Mouse (Mus musculus) gonadal fat pad, adult 2 months (tissue): ENCODE measurements at regions not wholly inside any gene's neighbourhood (a gene's known extent, or its start where the extent isn't known, plus 50 kb on each side); places are given as distances from the start of the nearest gene placed in this dataset.
A peak's percentile ranks its signal among the peaks of the same experiment; 100 is the strongest.

Experiments
- DNase-seq: peaks from one replicate; pipeline ENCODE4 v3.0.0-alpha.2; 2012; ENCODE audit warnings: low read depth

DNA sequence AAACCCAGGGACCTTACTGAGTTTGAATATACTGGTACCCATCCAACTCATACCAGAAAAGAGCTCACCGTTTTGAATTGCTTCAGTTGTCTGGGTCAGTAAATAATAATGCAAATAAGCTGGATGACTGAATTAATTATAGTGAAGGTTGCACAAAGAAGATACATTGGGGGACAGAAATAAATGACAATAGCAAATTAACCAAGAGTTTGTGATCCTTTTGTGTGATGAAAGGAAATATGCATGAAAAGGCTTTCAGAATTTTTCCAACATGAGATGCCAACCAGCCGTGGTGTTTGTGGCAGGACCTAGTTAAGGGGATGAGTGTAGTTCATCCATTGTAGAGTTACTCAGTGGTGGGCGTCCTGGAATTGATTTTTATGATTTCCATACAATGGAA lies 186.5 kb upstream of the Pik3r1 start:
- DNase-seq = no peak

DNA sequence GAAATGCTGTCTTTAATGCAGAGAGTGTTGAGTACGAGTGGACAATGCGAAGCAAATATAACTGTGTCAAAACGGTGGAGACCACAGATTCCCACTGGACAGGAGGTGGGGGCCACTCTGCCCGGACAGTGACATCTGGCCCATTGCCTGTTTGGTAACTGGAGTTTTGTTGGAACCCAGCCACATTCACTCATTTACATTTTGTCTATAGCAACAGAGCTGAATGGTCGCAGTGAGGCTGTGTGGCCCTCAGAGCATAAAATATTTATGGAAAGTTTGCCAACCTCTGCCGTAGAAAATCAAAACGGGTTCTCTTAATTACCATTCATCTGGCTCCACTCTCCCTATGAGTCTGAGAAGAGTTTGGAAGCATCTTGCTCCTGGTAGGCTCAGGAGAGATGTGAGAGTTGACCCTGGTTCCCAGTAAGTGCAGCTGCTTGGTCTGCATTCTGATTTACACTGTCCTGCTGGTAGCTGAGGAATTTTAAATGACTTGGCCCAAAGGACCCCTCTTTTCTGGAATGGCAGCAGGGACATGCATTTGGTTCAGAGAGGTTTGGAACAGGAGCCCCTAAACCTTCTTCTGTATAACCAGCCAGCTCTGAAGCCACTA lies 187.9 kb upstream of the Pik3r1 start:
- DNase-seq = no peak

DNA sequence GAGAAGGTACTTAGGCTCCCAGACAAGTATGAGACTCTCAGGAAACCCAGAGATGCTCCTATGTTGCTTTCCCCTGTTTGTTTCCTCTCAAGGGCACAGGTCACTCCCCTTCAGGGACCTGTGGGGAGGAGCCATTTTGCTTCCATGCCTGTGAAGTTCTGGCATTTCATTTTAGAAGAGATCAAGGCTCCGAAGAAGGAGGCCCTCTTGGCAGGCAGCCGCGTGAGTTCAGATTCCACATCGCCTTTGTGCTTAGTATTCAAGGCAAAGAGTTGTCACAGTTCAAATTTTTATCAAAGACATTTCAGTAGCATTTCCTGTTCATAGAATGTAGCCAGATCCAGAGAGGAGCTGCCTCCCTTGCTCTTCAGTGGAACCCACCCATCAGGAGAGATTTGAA lies 189.8 kb upstream of the Pik3r1 start:
- no peak for DNase-seq

DNA sequence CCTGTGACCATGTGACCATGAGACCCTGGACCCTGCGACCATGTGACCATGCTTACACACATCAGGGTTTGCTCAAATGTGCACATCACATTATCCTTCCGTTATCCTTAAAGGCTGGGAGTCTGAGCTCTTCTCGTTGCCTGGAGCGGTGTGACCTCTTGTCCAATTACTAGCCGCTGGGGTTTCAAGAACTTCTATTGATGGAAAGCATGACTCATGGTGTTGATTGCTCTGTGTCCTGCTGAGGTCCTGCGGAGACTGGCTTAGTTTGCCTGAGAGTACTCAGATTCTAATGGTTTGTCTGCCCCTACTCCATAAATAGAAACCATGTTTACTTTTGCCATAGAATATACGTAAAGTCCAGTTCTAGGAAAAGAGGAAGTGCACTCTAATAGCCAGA lies 197.5 kb upstream of the Pik3r1 start:
- DNase-seq = no peak

DNA sequence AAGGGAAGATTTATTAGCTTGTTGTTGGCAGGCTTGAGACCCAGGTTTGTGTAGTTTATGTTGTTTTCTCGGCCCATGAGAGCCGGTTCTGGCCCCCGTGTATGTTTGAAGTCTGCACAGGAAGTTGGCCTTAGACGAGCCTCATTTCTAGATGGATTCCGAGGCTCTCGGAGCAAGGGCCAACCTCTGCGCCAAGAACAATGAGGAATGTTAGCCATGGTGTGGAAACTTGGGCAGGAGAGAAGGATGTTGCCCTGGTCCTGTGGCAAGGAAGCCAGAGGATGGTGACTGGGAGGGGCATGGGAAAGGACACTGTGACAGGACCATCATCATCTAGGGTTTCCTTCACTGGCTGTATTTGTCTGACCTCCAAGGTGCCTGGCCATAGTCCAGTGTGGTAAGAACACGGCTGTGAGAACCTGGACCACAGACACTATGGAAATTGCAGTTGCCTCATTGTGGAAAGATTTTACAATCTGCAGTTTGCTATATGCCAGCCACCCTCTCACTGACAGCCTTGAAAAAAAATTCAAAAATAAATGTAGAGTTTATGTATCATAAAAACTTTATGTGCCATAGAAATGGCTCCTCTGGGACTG lies 198.9 kb upstream of the Pik3r1 start:
- DNase-seq = no peak

DNA sequence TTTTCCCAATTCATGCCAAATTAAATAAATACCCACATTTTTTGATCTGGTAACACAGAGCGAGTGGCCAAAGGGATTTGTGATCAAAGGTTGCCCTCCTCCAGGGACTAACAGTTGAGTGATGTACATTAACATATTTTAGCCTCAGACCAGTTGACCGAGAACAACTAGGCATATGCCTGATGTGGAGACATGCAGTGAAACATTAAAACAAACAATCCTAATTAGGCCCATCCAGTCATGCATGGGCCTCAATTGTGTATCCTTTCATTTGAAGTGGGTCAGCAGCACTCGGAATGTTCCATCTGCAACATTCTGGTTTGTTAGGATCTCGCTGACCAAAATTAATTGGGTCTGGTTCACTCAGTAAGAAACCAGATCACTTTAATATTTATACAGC lies 199.4 kb upstream of the Pik3r1 start:
- DNase-seq = no peak

DNA sequence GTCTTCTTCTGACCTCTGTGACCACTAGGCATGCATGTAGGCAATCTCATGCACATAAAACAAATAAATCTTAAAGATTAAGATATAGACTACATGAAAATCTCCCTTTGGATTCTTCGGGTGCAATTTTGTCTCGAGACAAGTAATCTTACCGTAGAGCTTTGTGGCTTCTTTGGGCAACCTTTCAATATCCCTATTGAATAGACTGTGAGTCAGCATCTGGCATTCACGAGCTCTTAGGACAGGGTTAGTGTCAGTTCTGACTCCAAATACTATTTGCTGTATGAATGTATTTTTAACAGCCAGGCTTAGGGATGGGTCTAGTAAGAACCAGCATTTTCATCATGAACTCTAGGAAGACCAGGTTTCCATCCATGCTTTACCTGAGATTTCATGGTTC lies 208.7 kb upstream of the Pik3r1 start:
- DNase-seq = no peak

DNA sequence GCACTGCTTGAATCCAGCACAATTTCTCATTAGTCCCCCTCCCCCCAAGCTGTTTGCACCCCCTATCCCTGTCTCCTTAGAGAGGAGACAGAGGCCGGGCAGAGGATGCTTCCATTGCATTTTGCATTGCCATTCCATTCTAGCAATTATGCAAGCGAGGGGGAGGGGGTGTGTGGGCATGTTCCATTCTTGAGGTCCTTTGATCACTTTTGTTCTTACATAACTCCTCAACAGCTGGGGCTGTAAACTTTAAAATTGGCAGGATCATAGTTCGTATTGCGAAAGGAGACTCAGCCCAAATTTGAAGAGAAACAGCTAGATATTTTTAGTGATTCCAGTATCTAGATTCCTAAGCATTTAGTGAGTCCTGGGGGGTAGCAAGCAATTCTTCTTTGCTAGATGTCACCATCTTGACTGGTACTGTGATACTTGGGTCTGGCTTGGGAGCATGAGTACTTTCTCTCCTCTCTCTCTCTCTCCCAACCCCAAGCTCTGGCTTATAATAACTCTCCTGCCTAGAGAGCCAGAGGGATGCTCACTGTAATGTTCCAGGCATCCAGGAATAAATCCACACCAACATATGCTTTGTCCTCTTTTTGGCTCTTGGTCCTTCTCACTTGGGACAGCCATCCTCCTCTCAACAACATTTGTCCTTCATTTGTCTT lies 212.3 kb upstream of the Pik3r1 start:
- DNase-seq = no peak

DNA sequence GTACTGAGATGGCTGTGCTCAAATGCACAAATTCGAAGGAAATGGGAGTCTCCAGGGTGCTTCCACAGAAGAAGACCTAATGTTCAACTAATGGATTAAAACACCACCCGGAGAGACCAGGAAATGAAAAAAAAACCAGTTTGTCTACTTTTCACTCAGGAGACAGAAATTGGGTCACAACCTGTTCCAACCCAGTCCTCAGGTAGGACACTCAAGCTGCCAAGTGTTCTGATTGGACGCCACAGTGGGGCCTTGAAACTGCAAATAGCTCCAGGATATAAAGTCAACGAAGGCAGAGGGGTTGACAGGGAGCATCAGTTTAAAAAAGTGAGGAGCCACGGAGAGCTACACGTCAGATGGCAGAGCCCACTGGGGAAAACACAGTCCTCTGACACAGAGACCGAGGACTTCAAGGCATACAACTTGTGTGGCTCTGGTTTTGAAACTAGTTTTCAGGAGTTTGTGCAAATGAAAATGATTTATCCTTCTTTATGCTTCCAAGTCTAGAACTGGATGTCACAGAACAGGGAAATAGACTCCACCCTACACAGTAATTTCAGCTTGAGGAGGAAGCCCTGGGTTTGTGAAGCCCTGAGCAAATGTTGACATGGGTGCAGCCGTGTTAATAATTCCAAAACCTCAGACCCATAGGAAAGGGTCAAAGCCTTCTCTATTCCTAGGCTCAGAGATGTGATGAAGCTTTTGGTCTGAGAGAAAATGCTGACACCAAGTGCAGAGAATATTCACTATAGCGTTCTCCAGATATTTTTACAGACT lies 220.8 kb upstream of the Pik3r1 start:
- DNase-seq = no peak

DNA sequence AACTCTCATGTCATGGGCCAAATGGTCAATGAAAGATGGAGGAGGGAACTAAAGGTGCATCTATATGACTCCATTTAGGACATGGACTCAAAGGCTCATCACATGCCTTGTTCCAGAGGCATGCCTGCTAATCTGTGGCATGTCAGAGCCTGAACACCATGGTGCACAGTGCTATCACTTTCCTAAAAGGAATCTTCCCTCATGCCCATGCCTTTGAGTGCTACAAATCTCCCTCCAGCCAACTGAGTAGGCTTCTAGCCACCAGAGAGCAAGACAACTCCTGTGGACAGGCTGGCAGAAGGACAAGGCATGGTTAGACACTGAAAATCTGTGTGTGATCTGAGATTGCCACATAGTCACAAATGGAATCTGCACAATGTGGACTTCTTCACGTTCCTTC lies 223.7 kb upstream of the Pik3r1 start:
- DNase-seq = no peak

DNA sequence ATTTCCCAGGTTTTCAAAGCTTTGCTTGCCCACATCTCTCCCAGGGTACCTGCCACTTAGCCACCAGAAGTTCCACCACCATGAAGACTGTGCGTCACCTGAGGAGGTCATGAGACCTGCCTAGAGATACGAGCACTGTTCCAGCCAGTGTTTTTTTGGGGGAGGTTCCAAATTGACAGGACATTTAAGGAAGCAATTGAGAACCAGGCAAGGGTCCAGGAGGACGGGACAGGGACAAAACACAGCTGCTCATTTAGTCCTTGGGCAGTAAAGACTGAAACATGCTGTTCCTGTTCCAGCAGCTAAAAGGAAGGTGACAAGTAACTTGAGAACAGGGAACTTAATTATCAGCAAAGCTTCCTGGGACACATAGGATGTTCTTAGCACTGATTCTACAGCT lies 226.8 kb upstream of the Pik3r1 start:
- DNase-seq = no peak

DNA sequence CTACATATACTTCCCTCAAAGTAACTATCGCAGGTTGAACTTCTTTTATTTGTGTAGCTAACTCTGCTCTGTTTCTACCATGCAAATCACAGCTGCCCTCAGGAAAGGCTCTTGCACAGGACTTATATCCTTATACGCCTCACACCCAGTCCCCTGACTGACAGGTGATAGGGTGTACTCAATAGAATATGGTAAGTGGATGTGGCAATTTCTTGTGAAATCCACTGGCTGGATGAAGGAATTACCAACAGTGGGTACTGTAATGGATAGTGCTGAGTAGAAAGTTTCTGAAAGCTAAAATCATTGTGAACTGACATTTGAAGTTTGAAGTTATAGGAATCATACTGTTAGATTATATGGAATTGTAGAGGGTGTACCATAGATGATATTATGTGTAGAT lies 227.5 kb upstream of the Pik3r1 start:
- DNase-seq = no peak

DNA sequence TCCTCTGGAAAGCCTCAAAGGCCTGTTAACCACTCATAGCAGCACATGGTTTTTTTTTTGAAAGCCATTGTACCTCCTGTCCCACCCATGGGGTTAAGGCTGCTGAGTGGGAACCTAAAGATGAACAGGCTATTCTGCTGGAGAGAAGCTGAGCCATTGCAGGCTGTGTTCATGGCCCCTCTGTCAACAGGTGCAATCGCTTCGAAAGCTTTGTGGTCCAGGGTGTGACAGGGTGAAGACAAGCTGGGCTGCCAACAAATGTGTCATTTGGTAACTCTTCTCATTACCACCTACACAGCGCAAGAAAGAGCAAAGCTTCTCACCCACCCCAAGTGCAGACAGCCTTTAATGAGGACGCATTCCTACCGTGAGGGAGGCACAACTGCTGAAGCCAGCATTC lies 228.1 kb upstream of the Pik3r1 start:
- DNase-seq = no peak

DNA sequence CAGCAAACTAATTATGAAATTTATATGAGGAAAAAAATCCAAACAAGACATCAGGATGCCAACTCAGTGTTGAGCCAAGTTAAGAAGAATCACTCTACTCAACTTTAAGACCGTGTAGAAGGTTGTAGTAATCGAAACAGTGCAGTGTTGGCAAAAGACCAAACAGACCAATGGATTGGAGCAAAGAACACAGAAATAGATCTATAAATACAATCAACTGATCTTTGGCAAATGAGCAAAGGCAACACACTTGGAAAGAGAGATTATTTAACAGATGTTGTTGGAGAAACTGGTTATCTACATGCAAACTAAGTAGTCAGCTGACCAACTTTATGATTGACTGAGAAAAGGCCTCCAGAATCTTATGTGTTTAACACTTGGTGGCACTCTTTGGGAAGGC lies 229.4 kb upstream of the Pik3r1 start:
- DNase-seq = no peak

DNA sequence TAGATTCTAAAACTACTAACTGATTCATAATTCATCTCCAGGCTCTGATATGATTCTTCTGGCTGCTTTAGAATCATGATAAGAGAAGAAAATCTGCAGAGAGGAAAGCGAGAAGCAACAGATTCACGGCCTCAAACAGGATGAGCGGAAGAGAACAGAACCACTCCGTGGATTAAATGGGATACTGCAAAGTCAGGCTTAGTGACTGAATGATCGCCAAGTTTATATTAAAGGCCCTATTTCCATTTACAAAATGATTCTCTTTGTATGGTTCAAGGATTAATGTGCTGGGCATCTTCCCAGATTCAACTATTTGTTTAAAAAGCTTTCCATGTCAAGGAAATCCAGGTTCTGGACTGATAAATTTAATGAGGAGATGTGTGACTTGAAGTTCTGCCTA lies 238.5 kb upstream of the Pik3r1 start:
- DNase-seq = no peak

DNA sequence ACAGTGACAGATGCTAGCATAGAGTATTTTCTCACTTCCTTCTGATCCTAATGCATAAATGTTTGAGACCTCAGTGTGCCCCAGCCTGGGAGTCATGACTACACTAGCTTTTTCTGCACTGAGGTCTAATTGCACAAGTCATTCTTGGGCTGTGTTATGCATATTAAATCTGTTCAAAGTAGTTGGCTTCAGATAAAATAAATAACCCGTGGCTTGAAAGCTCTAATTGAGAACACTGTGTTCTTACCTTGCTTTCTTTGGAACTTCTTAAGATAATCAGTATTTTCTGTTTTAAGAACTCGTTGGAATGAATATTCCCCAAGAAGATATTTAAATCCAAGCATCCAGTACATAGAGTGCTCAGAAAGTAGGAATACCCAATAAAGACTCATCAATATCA lies 243.9 kb upstream of the Pik3r1 start:
- DNase-seq = peak; percentile 97

DNA sequence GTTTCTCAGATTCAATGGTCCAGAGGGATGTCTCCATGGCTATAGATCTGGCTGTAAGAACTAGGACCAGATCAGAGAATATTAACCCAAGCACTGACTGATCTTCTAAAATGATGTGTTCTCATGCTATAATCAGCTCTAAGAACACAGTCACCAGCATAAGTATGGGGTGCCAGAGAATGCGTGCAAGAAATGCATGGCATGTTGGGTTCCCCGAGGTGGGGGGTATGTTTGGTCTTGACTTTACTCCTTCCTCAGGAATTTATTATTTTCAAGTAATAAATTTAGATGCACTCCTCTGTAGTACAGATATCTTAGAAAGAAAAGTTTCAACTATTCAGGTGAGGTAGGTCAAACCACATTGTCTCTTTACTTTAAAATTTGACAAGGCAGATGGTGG lies 246.5 kb upstream of the Pik3r1 start:
- no peak for DNase-seq

DNA sequence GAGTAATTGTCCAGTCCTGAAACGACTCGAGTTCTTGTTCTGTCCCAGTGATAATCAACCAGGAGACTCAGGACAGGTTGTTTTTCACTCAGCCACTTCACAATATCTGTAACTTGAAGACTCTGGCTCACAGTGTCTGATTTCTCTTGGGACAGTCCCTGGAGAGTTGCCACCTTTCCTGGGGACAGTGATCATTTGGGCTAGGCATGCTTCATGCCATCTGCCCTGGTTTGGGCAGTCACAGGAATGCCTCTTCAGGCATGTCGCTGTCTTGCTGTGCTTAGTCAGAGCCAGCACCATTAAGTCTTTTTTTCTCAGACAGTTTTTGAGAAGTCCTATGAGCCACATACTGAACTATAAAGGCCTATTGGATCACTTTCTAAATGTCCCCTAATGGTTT lies 246.9 kb upstream of the Pik3r1 start:
- no peak for DNase-seq

DNA sequence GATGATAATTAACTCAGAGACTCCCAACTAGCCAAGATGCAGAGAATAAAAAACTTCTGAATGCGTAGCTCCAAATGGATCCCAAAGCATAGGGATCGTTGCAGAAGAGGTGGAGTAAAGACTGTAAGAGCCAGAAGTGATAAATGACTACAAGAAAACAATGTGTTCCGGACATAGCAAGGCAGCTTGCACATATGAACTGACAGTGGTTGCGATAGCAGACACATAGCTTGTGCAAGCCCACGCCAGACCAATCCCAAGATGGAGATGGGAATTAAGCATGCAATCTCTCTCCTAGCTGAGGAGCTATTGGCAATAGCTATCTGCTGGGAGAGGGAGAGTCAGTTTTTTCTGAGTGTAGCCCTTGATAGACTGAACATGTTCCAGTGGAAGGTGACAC lies 248.5 kb upstream of the Pik3r1 start:
- no peak for DNase-seq

DNA sequence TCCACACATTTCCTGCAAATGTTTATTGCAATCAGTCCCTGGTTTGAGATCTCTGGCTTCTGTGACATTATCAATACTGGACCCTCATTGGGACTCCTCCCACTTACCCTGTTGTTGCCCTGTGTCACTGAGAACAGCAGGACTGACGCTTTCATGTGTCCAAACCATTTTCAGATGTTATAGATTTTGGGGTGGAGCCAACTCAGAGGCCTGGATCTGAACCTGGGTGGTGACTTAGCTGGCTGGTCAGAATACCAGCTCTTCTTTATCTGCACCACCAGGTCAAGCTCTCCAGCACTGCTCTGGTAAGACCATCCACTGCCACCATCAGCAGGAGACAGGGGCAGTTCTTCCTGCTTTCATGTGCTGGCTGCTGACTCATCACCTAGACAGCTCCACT lies 254.3 kb upstream of the Pik3r1 start:
- no peak for DNase-seq

DNA sequence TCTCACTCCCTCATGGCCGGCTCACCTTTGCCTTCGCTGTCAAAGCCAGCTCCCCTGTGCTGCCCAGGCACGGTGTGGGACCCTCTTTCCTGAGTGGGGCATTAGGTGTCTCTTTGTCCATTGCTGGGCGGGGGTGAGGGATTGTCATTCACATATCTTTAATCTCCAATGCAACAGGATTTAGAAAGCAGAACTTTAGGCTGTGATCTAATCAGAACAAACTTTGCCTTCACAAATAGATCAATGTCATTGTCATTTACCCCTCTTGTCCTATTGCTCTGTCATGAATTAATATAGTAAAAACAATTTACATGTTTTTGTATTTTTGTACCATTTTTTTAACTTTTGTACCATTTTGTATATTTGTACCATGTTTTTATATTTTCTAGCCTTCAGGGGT lies 254.7 kb upstream of the Pik3r1 start:
- no peak for DNase-seq

DNA sequence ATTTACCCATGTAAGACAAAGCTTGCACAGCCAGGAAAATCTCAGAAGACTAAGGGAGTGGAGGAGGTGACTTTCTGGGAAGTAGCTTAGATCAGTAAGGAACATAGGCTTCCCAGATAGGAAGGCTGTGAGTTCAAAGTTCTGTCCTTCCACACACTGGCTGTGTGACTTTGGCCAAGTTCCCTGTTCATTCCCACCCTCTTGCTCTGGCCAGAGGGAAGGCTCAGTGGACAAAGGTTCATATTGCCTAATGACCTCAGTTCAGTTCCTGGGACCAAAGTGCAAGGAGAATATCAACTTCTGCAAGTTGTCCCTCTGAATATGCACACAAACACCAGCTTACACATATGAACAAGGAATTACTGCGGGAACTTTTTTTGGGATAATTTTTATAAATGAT lies 255.6 kb upstream of the Pik3r1 start:
- no peak for DNase-seq

DNA sequence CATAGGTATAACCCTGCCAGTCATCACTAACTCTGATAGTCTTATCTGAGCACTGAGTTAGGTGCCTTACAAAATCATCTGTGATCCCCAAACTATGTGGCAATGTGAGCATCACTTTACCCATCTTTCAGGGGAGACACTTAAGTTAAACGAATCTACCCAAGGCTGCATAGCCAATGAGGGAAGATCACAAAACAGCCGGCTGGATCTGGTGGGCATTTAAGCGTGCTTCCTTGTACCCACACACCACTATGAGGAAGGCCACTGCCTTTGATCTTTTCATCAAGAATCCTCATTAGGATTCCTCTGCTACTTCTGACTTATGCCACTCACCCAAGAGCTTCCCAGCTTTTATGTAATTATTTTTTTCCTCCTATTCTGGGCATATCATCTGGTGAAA lies 257.1 kb upstream of the Pik3r1 start:
- DNase-seq = no peak
